Mouse (Mus musculus): ENCODE data around the gene Celf3.

GRCm38 (mm10) chr3:94434305-94434704 is 43.8 kb upstream of the Celf3 start:
- TF ChIP-seq CTCF (IDR thresholded peaks at IDR 0.05; ENCODE audit: low read depth, low read length) (no peak), GATA1 (IDR thresholded peaks at IDR 0.05; ENCODE audit: borderline replicate concordance, low read length) (no peak), GATA2 (IDR thresholded peaks at IDR 0.05; ENCODE audit: borderline replicate concordance, low read depth, low read length) (no peak)

All from G1E (cell line).